Mouse (Mus musculus): ENCODE results near the gene Adgrg2. TPM values are rescaled to one million over a fixed set of nuclear protein-coding genes. Genes with fewer than 3 reads are reported as not detected.

Adgrg2 gene
- total RNA-seq, 1 experiment = 0.22 TPM

DNA sequence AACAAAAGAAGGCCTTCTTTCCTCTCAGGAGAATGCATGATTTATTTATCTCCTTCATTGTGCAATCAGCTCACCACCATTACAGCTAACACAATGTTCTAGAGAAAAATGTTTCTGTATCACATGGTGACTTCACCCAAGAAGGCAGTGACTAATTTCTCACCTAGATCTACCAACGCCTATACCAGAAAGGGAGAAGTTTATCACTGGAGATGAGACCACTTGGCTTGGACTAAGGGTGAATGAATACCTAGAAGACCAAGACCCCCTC, 5.1 kb upstream of the Adgrg2 start:
- H3K4me3 ChIP-seq (ENCODE audit: insufficient read depth in 1 of 2, low read depth in 1 of 2, low read length in 2 of 2, poor library complexity in 1 of 2, severe bottlenecking in 1 of 2) = no peak overlapping the region
- no peak for DNase-seq (ENCODE audit: low read depth, low spot score)
- H3K9ac ChIP-seq (ENCODE audit: insufficient read depth, low read depth, low read length, poor library complexity, severe bottlenecking) = no peak overlapping the region
- H3K9me3 ChIP-seq (ENCODE audit: control insufficient read depth, insufficient read depth, low read depth, low read length) = no peaks in the 10 kb centered on the region
- H3K36me3 ChIP-seq (ENCODE audit: control insufficient read depth, insufficient read depth, low read length, poor library complexity, severe bottlenecking) = no peaks in the 10 kb centered on the region
- H3K27ac ChIP-seq (ENCODE audit: insufficient read depth, low read depth, low read length, poor library complexity, severe bottlenecking) = no peak overlapping the region
- in situ Hi-C loops (cut with MboI; ENCODE audit: low sequenced_read_pairs in 2 of 2, unreplicated experiment in 2 of 2) = no loop called here
- H3K4me1 ChIP-seq (ENCODE audit: control insufficient read depth in 2 of 2, insufficient read depth in 2 of 2, low read length in 2 of 2, poor library complexity in 1 of 2) = no peaks in the 10 kb centered on the region
- TF ChIP-seq ZNF384 (IDR thresholded peaks at IDR 0.05; ENCODE audit: low read depth, low read length) (no peak), MAFK (IDR thresholded peaks at IDR 0.05; ENCODE audit: insufficient read depth, low read depth, low read length) (no peak), ZC3H11A (IDR thresholded peaks at IDR 0.05; ENCODE audit: borderline replicate concordance, low read depth, low read length) (no peak), HCFC1 (IDR thresholded peaks at IDR 0.05; ENCODE audit: borderline replicate concordance, insufficient read depth, low read length) (no peak), CHD2 (IDR thresholded peaks at IDR 0.05; ENCODE audit: low read depth, low read length) (no peak)

DNA sequence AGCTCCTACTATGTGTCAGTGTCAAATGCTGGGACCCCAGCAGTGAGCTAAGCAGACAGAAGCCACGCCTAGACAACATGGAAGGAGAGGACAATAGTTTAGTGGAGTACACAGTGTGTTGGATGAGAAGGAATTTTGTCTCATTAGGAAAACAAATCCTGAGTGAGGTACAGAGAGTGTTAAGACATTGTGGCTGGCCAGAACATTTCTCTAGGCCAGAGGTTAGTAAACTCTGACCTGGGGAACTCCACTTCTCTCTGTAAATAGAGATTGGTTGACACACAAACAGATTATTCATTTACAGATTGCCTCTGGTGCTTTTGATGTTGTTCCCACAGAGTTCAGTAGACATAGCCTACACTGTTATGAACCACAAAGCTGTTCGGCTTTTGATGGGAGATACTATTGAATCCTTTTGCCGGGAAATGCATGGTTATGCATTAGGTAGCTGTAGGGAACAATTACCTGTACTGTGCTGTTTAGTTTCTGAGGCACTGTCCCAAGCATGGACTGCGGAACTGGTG, 22.5 kb downstream of the Adgrg2 start:
- TF ChIP-seq ZNF384 (IDR thresholded peaks at IDR 0.05; ENCODE audit: low read depth, low read length) = no peak
- no peak for TF ChIP-seq CHD2 (IDR thresholded peaks at IDR 0.05; ENCODE audit: low read depth, low read length)
- TF ChIP-seq HCFC1 (IDR thresholded peaks at IDR 0.05; ENCODE audit: borderline replicate concordance, insufficient read depth, low read length) = no peak
- no peak for TF ChIP-seq MAFK (IDR thresholded peaks at IDR 0.05; ENCODE audit: insufficient read depth, low read depth, low read length)
- no peak for TF ChIP-seq ZC3H11A (IDR thresholded peaks at IDR 0.05; ENCODE audit: borderline replicate concordance, low read depth, low read length)
- Histone ChIP-seq H3K27ac (ENCODE audit: insufficient read depth, low read depth, low read length, poor library complexity, severe bottlenecking) (no peak overlapping the region), H3K9me3 (ENCODE audit: control insufficient read depth, insufficient read depth, low read depth, low read length) (no peaks in the 10 kb centered on the region), H3K4me1 (ENCODE audit: control insufficient read depth in 2 of 2, insufficient read depth in 2 of 2, low read length in 2 of 2, poor library complexity in 1 of 2) (no peaks in the 10 kb centered on the region), H3K9ac (ENCODE audit: insufficient read depth, low read depth, low read length, poor library complexity, severe bottlenecking) (no peak overlapping the region), H3K36me3 (ENCODE audit: control insufficient read depth, insufficient read depth, low read length, poor library complexity, severe bottlenecking) (no peaks in the 10 kb centered on the region), H3K4me3 (ENCODE audit: insufficient read depth in 1 of 2, low read depth in 1 of 2, low read length in 2 of 2, poor library complexity in 1 of 2, severe bottlenecking in 1 of 2) (no peak overlapping the region)
- in situ Hi-C loops (cut with MboI; ENCODE audit: low sequenced_read_pairs in 2 of 2, unreplicated experiment in 2 of 2) = no loop called here
- no peak for DNase-seq (ENCODE audit: low read depth, low spot score)

DNA sequence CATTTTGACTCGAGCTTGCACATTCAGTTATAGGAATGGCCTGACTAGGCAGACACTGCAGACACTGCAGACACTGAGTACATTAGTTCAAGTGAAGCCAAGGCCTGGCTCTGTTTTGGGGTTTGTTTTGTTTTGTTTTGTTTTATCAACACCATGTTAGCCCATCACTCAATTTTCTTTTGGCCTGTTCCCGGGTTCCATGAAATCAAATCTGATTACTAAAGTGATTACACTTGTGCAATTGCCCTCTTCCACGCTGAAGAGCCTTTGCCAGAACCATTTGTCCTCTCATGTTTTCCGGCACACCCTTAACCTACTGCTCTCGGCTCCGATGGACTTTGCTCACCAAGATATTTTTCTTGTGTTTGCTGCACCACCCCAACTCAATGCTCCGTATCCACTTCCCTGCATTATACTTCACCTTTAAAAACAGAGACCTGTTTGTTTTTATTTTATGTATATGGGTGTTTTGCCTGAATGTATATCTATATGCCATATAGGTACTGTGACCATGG, 23.4 kb downstream of the Adgrg2 start:
- Histone ChIP-seq H3K4me3 (ENCODE audit: insufficient read depth in 1 of 2, low read depth in 1 of 2, low read length in 2 of 2, poor library complexity in 1 of 2, severe bottlenecking in 1 of 2) (no peak overlapping the region), H3K27ac (ENCODE audit: insufficient read depth, low read depth, low read length, poor library complexity, severe bottlenecking) (no peak overlapping the region), H3K36me3 (ENCODE audit: control insufficient read depth, insufficient read depth, low read length, poor library complexity, severe bottlenecking) (no peaks in the 10 kb centered on the region), H3K4me1 (ENCODE audit: control insufficient read depth in 2 of 2, insufficient read depth in 2 of 2, low read length in 2 of 2, poor library complexity in 1 of 2) (no peaks in the 10 kb centered on the region), H3K9me3 (ENCODE audit: control insufficient read depth, insufficient read depth, low read depth, low read length) (no peaks in the 10 kb centered on the region), H3K9ac (ENCODE audit: insufficient read depth, low read depth, low read length, poor library complexity, severe bottlenecking) (no peak overlapping the region)
- no peak for TF ChIP-seq HCFC1 (IDR thresholded peaks at IDR 0.05; ENCODE audit: borderline replicate concordance, insufficient read depth, low read length)
- TF ChIP-seq ZNF384 (IDR thresholded peaks at IDR 0.05; ENCODE audit: low read depth, low read length) = no peak
- TF ChIP-seq CHD2 (IDR thresholded peaks at IDR 0.05; ENCODE audit: low read depth, low read length) = no peak
- TF ChIP-seq MAFK (IDR thresholded peaks at IDR 0.05; ENCODE audit: insufficient read depth, low read depth, low read length) = no peak
- no peak for TF ChIP-seq ZC3H11A (IDR thresholded peaks at IDR 0.05; ENCODE audit: borderline replicate concordance, low read depth, low read length)
- no peak for DNase-seq (ENCODE audit: low read depth, low spot score)
- in situ Hi-C loops (cut with MboI; ENCODE audit: low sequenced_read_pairs in 2 of 2, unreplicated experiment in 2 of 2) = no loop called here

DNA sequence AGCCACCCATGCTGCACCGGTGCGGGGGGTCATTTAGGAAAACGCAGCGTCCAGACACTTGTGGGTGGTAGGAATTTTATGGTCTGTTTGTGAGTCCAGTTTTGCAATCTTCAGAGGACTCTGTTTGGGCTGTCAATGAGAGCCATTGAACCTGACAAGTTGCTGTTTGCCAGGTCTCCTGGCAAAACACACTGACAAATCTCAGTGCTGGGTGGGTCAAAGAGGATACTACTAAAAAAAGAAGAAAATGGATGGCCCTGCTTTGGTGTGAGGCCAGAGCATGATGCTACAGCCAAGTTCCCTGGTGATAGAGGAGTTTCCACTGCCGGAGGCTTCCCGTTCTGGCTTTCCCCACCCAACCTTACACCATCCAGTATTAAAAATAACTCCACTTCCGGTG, 27.9 kb downstream of the Adgrg2 start:
- DNase-seq (ENCODE audit: low read depth, low spot score) = no peak
- Histone ChIP-seq H3K9ac (ENCODE audit: insufficient read depth, low read depth, low read length, poor library complexity, severe bottlenecking) (no peak overlapping the region), H3K9me3 (ENCODE audit: control insufficient read depth, insufficient read depth, low read depth, low read length) (no peaks in the 10 kb centered on the region), H3K36me3 (ENCODE audit: control insufficient read depth, insufficient read depth, low read length, poor library complexity, severe bottlenecking) (no peaks in the 10 kb centered on the region), H3K4me3 (ENCODE audit: insufficient read depth in 1 of 2, low read depth in 1 of 2, low read length in 2 of 2, poor library complexity in 1 of 2, severe bottlenecking in 1 of 2) (no peak overlapping the region), H3K4me1 (ENCODE audit: control insufficient read depth in 2 of 2, insufficient read depth in 2 of 2, low read length in 2 of 2, poor library complexity in 1 of 2) (no peaks in the 10 kb centered on the region), H3K27ac (ENCODE audit: insufficient read depth, low read depth, low read length, poor library complexity, severe bottlenecking) (no peak overlapping the region)
- in situ Hi-C loops (cut with MboI; ENCODE audit: low sequenced_read_pairs in 2 of 2, unreplicated experiment in 2 of 2) = no loop called here
- no peak for TF ChIP-seq ZNF384 (IDR thresholded peaks at IDR 0.05; ENCODE audit: low read depth, low read length)
- TF ChIP-seq HCFC1 (IDR thresholded peaks at IDR 0.05; ENCODE audit: borderline replicate concordance, insufficient read depth, low read length) = no peak
- no peak for TF ChIP-seq ZC3H11A (IDR thresholded peaks at IDR 0.05; ENCODE audit: borderline replicate concordance, low read depth, low read length)
- no peak for TF ChIP-seq CHD2 (IDR thresholded peaks at IDR 0.05; ENCODE audit: low read depth, low read length)
- no peak for TF ChIP-seq MAFK (IDR thresholded peaks at IDR 0.05; ENCODE audit: insufficient read depth, low read depth, low read length)

DNA sequence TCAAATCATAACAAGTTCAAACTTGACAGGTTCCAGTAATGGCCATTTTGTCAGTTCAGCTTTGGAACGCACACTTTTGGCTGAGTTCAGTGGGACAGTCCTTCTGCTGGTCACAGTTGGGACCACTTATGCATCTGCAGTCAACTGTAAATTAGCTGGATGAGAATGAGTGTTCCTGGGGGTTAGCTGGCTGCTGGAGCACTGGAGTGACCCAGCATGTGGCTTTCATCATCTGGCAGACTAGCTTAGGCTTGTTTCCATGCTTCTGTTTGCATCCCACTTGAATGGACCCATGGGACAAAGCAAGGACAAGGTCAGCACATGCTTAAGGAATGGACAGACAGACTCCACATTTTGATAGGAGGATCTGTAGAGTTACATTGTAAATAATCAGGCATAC, 33.2 kb downstream of the Adgrg2 start:
- no peak for DNase-seq (ENCODE audit: low read depth, low spot score)

More for the DNA sequence above, 33.2 kb downstream of the Adgrg2 start:
- no peaks in the 10 kb centered on the region for H3K36me3 ChIP-seq (ENCODE audit: control insufficient read depth, insufficient read depth, low read length, poor library complexity, severe bottlenecking)
- H3K27ac ChIP-seq (ENCODE audit: insufficient read depth, low read depth, low read length, poor library complexity, severe bottlenecking) = no peak overlapping the region
- H3K4me3 ChIP-seq (ENCODE audit: insufficient read depth in 1 of 2, low read depth in 1 of 2, low read length in 2 of 2, poor library complexity in 1 of 2, severe bottlenecking in 1 of 2) = no peak overlapping the region
- H3K9ac ChIP-seq (ENCODE audit: insufficient read depth, low read depth, low read length, poor library complexity, severe bottlenecking) = no peak overlapping the region
- no peaks in the 10 kb centered on the region for H3K9me3 ChIP-seq (ENCODE audit: control insufficient read depth, insufficient read depth, low read depth, low read length)
- in situ Hi-C loops (cut with MboI; ENCODE audit: low sequenced_read_pairs in 2 of 2, unreplicated experiment in 2 of 2) = no loop called here
- no peak for TF ChIP-seq MAFK (IDR thresholded peaks at IDR 0.05; ENCODE audit: insufficient read depth, low read depth, low read length)
- no peak for TF ChIP-seq CHD2 (IDR thresholded peaks at IDR 0.05; ENCODE audit: low read depth, low read length)
- no peak for TF ChIP-seq ZC3H11A (IDR thresholded peaks at IDR 0.05; ENCODE audit: borderline replicate concordance, low read depth, low read length)
- TF ChIP-seq ZNF384 (IDR thresholded peaks at IDR 0.05; ENCODE audit: low read depth, low read length) = no peak
- TF ChIP-seq HCFC1 (IDR thresholded peaks at IDR 0.05; ENCODE audit: borderline replicate concordance, insufficient read depth, low read length) = no peak
- H3K4me1 ChIP-seq (ENCODE audit: control insufficient read depth in 2 of 2, insufficient read depth in 2 of 2, low read length in 2 of 2, poor library complexity in 1 of 2) = no peaks in the 10 kb centered on the region

All from ES-E14 (cell line).